Mouse (Mus musculus) bone marrow, adult 2 months (tissue): ENCODE measurements around the gene Ago1. TPM values are rescaled to one million over a fixed set of nuclear protein-coding genes. Genes with fewer than 3 reads are reported as not detected.
A peak's percentile ranks its signal among the peaks of the same experiment; 100 is the strongest.

Source experiments
- H3K27ac ChIP-seq: fragments of 200-500 bp; 2 replicates; pipeline ENCODE4 v1.5.1; 2012; ENCODE audit warnings: low read depth, mild to moderate bottlenecking, control low read depth, inconsistent platforms, low read length; ENCODE audit not compliant: control insufficient read depth, poor library complexity, insufficient read depth
- H3K4me1 ChIP-seq: fragments of 200-500 bp; 2 replicates; pipeline ENCODE4 v1.6.1; 2011; ENCODE audit warnings: low read length; ENCODE audit not compliant: control insufficient read depth, insufficient read depth
- H3K4me3 ChIP-seq: fragments of 200-500 bp; replicated peaks from 2 replicates; pipeline ENCODE3; 2011; ENCODE audit warnings: mild to moderate bottlenecking, low read depth, low read length, control low read depth; ENCODE audit not compliant: control insufficient read depth
- CTCF ChIP-seq: fragments of 200-500 bp; IDR thresholded peaks from 2 replicates; pipeline ENCODE4 v1.5.1; 2011; ENCODE audit warnings: low read length, control low read depth; ENCODE audit not compliant: control insufficient read depth, insufficient read depth
- POLR2A ChIP-seq: fragments of 200-500 bp; IDR thresholded peaks from 2 replicates; pipeline ENCODE4 v1.6.1; 2011; ENCODE audit warnings: low read depth, mild to moderate bottlenecking, control low read depth, low read length, borderline replicate concordance; ENCODE audit not compliant: control insufficient read depth
- WGBS: fragments of 180-500 bp; shearing (Covaris S2); methylation state at CpG from one replicate; pipeline ENCODE4 v1.1.7; 2018; 5-methylcytosine and 5-hydroxymethylcytosine counted together
- polyA plus RNA-seq: library from polyadenylated mRNA; stranded (reverse); fragments of >200 nt; gene quantifications from 2 replicates; pipeline ENCODE4 v1.2.4, GENCODE M21; 2011; ENCODE audit warnings: low replicate concordance; ENCODE audit not compliant: missing spikeins, insufficient read depth, insufficient read length

The Ago1 gene
- polyA plus RNA-seq, 1 experiment: 15.4 TPM

GRCm38 (mm10) chr4:126483874-126484273 is 15.5 kb upstream of the Ago1 start:
- Histone ChIP-seq H3K4me3 (no peak overlapping the region), H3K27ac (no peak overlapping the region), H3K4me1 (no peaks in the 10 kb centered on the region)
- WGBS: 86% methylated on average over 3 of the region's 3 CpGs
- TF ChIP-seq POLR2A: no peak
- no peak for TF ChIP-seq CTCF

- 71% methylated on average over 12 of the region's 12 CpGs for WGBS
Observed at GRCm38 (mm10) chr4:126482951-126483350, 14.6 kb upstream of the Ago1 start.

GRCm38 (mm10) chr4:126481461-126481860 is 13.1 kb upstream of the Ago1 start:
- no peak for TF ChIP-seq CTCF
- TF ChIP-seq POLR2A: no peak
- Histone ChIP-seq H3K27ac (no peak overlapping the region), H3K4me3 (no peak overlapping the region), H3K4me1 (no peaks in the 10 kb centered on the region)
- WGBS: 81% methylated on average over 5 of the region's 5 CpGs

More at GRCm38 (mm10) chr4:126482951-126483350, 14.6 kb upstream of the Ago1 start:
- Histone ChIP-seq H3K4me3 (no peak overlapping the region), H3K27ac (no peak overlapping the region), H3K4me1 (no peaks in the 10 kb centered on the region)
- TF ChIP-seq POLR2A: no peak
- TF ChIP-seq CTCF: no peak

GRCm38 (mm10) chr4:126480288-126480687 is 11.9 kb upstream of the Ago1 start:
- Histone ChIP-seq H3K4me3 (no peak overlapping the region), H3K4me1 (no peaks in the 10 kb centered on the region), H3K27ac (no peak overlapping the region)
- TF ChIP-seq CTCF (no peak), POLR2A (no peak)
- whole genome bisulfite sequencing: 59% methylated on average over 3 of the region's 3 CpGs

GRCm38 (mm10) chr4:126473031-126473430 is 4.6 kb upstream of the Ago1 start:
- Histone ChIP-seq H3K27ac (no peak overlapping the region), H3K4me3 (no peak overlapping the region), H3K4me1 (no peaks in the 10 kb centered on the region)
- 63% methylated on average over 5 of the region's 5 CpGs for WGBS
- TF ChIP-seq CTCF (no peak), POLR2A (no peak)

GRCm38 (mm10) chr4:126469334-126469733 is 951 bp upstream of the Ago1 start:
- no peaks in the 10 kb centered on the region for H3K4me1 ChIP-seq
- TF ChIP-seq POLR2A (no peak), CTCF (no peak)
- WGBS: 54% methylated on average over 1 of the region's 1 CpGs
- H3K27ac ChIP-seq: no peak overlapping the region
- no peak overlapping the region for H3K4me3 ChIP-seq

GRCm38 (mm10) chr4:126468925-126469324 is 542 bp upstream of the Ago1 start:
- H3K4me3 ChIP-seq: peak overlapping the region; percentile 0
- no peaks in the 10 kb centered on the region for H3K4me1 ChIP-seq
- peak overlapping the region; percentile 5; the same call in 1 of the 2 replicates for H3K27ac ChIP-seq
- WGBS: 1% methylated on average over 8 of the region's 8 CpGs
- no peak for TF ChIP-seq CTCF
- no peak for TF ChIP-seq POLR2A

- no peak for TF ChIP-seq POLR2A
- TF ChIP-seq CTCF: no peak
- H3K4me3 ChIP-seq: peak overlapping the region; percentile 61
- H3K27ac ChIP-seq: peak overlapping the region; percentile 64; the same call in 1 of the 2 replicates
- no peaks in the 10 kb centered on the region for H3K4me1 ChIP-seq
- WGBS: under 1% methylated on average over 25 of the region's 25 CpGs
Observed at GRCm38 (mm10) chr4:126467721-126468284, 580 bp downstream of the Ago1 start.
